ENCODE assay signal across 22 mouse cellular contexts in genomic region chr4:58643371-58643770, GRCm38 (mm10).
DNase-seq lines count a peak whose midpoint lies in the region; ATAC-seq and TF ChIP-seq lines count a peak whose summit lies in the region.
"Had no signal": no experiment of that assay in that cellular context is flagged by ENCODE, and none has a peak within 500 bp of the region (broad histone marks: within the 10 kb centered on the region; RNA-seq: fewer than 3 reads in every experiment).

No protein-coding gene starts in this region.

- 21% methylated on average over 4 of the region's 4 CpGs for WGBS in lung, postnatal 0 days
- 44% methylated on average over 4 of the region's 4 CpGs for WGBS in lung, adult 2 months
- 38% methylated on average over 4 of the region's 4 CpGs for WGBS in limb, embryonic 14.5 days

- no peaks in the 10 kb centered on the region for H3K9me3 ChIP-seq in lung, postnatal 0 days (ENCODE audit: low read length)
- no peaks in the 10 kb centered on the region for H3K9me3 ChIP-seq in limb, embryonic 14.5 days (ENCODE audit: control insufficient read depth, low read length)
- H3K9me3 ChIP-seq: embryonic facial prominence, embryonic 13.5 days; midbrain, embryonic 13.5 days had no signal

- no peaks in the 10 kb centered on the region for H3K36me3 ChIP-seq in lung, postnatal 0 days (ENCODE audit: insufficient read depth, low read length)
- H3K36me3 ChIP-seq in limb, embryonic 14.5 days (ENCODE audit: control insufficient read depth, insufficient read depth, low read length): no peaks in the 10 kb centered on the region
- H3K36me3 ChIP-seq: embryonic facial prominence, embryonic 13.5 days; G1E; midbrain, embryonic 13.5 days had no signal

- no peak overlapping the region for H3K27ac ChIP-seq in lung, postnatal 0 days (ENCODE audit: low read length)
- H3K27ac ChIP-seq in limb, embryonic 14.5 days (replicated peaks; ENCODE audit: low read depth, low read length): 0 out of 2 replicates have a peak overlapping the region, but pooled peaks have one; percentile 8
- H3K27ac ChIP-seq: embryonic facial prominence, embryonic 13.5 days; hindbrain, embryonic 14.5 days; liver, embryonic 14.5 days; midbrain, embryonic 13.5 days had no signal

- TF ChIP-seq CTCF in lung, postnatal 0 days (IDR thresholded peaks at IDR 0.05): peak; percentile 27; the same call in 1 of the 2 replicates
- TF ChIP-seq CTCF in lung, adult 2 months (IDR thresholded peaks at IDR 0.05; ENCODE audit: insufficient read depth, low read length): no peak

- H3K9ac ChIP-seq in lung, postnatal 0 days (replicated peaks; ENCODE audit: low read depth): no peak overlapping the region
- H3K9ac ChIP-seq in limb, embryonic 14.5 days (ENCODE audit: low read depth, low read length, severe bottlenecking): no peak overlapping the region
- H3K9ac ChIP-seq: embryonic facial prominence, embryonic 13.5 days; hindbrain, embryonic 14.5 days; liver, embryonic 14.5 days; midbrain, embryonic 13.5 days had no signal

- no peaks in the 10 kb centered on the region for H3K27me3 ChIP-seq in lung, postnatal 0 days (replicated peaks; ENCODE audit: insufficient read depth, low read length)
- no peaks in the 10 kb centered on the region for H3K27me3 ChIP-seq in limb, embryonic 14.5 days (ENCODE audit: control insufficient read depth, insufficient read depth, low read length)
- H3K27me3 ChIP-seq: embryonic facial prominence, embryonic 13.5 days; midbrain, embryonic 13.5 days had no signal

- no peak for TF ChIP-seq EP300 in lung, postnatal 0 days (IDR thresholded peaks at IDR 0.05)

- DNase-seq in frontal cortex, postnatal 25 days (ENCODE audit: low spot score in 2 of 2): no peak
- DNase-seq in lung, postnatal 0 days (ENCODE audit: low spot score): peak; percentile 51
- no peak for DNase-seq in lung, adult 2 months
- peak; percentile 81 for DNase-seq in ZHBTc4 (ENCODE audit: low read depth, low spot score)
- no peak for DNase-seq in limb, embryonic 14.5 days (ENCODE audit: low spot score)
- DNase-seq in cerebellum, postnatal 36 days: no peak
- DNase-seq in testis, postnatal 14 days (ENCODE audit: low spot score): no peak
- DNase-seq: adrenal gland, postnatal 25 days; cerebellum, adult 9-11 months; gastrocnemius, postnatal 36 days; kidney, adult 18-20 months; kidney, postnatal 14 days; layer of hippocampus, adult 9-11 months; lung, postnatal 36 days; thymus, adult 18-20 months had no signal

- H3K4me3 ChIP-seq in lung, postnatal 0 days (ENCODE audit: low read depth, low read length): no peak overlapping the region
- H3K4me3 ChIP-seq in lung, adult 2 months (replicated peaks; ENCODE audit: extremely low read depth, low read depth, low read length): no peak overlapping the region
- H3K4me3 ChIP-seq in limb, embryonic 14.5 days (replicated peaks; ENCODE audit: low read length): no peak overlapping the region
- H3K4me3 ChIP-seq: embryonic facial prominence, embryonic 13.5 days; midbrain, embryonic 13.5 days; myocyte had no signal

- no peaks in the 10 kb centered on the region for H3K4me1 ChIP-seq in lung, postnatal 0 days (ENCODE audit: insufficient read depth, low read depth, low read length)
- H3K4me1 ChIP-seq in lung, adult 2 months (ENCODE audit: control insufficient read depth, insufficient read depth, low read length): no peaks in the 10 kb centered on the region
- peaks cover 7% of the 10 kb centered on the region; the same call in 1 of the 2 replicates for H3K4me1 ChIP-seq in limb, embryonic 14.5 days (ENCODE audit: control insufficient read depth, insufficient read depth, low read length)
- H3K4me1 ChIP-seq: midbrain, embryonic 13.5 days had no signal

- TF ChIP-seq POLR2A in lung, adult 2 months (IDR thresholded peaks at IDR 0.05; ENCODE audit: borderline replicate concordance, extremely low read depth, low read depth, low read length): no peak
- TF ChIP-seq POLR2A in limb, embryonic 14.5 days (IDR thresholded peaks at IDR 0.05; ENCODE audit: borderline replicate concordance, extremely low read depth, insufficient read depth, insufficient read length): no peak

- no peak overlapping the region for H3K4me2 ChIP-seq in lung, postnatal 0 days (replicated peaks; ENCODE audit: low read depth, low read length)
- no peak overlapping the region for H3K4me2 ChIP-seq in limb, embryonic 14.5 days (replicated peaks; ENCODE audit: low read depth, low read length, severe bottlenecking)
- H3K4me2 ChIP-seq: embryonic facial prominence, embryonic 13.5 days; hindbrain, embryonic 14.5 days; midbrain, embryonic 13.5 days had no signal

- ATAC-seq in frontal cortex, adult (ENCODE audit: low TSS enrichment): peak; percentile 52; the same call in 1 of the 2 replicates
- peak; percentile 40 for ATAC-seq in lung, postnatal 0 days
- peak; percentile 74 for ATAC-seq in limb, embryonic 14.5 days (ENCODE audit: low FRiP score, low read depth)
- ATAC-seq: midbrain, embryonic 13.5 days had no signal

Comparison
In these comparisons a context has a peak if more than half of its experiments do, and no peak if none do; other contexts are left out.
1. DNase-seq: peak in lung, postnatal 0 days (single experiment) and ZHBTc4 (single experiment); none in frontal cortex, postnatal 25 days (0 of 2), lung, adult 2 months (single experiment), limb, embryonic 14.5 days (single experiment), cerebellum, postnatal 36 days (0 of 2) and testis, postnatal 14 days (single experiment).
2. Peak in every context shown above with its lines, with median percentiles within 50 percentile points of each other: ATAC-seq.